Mouse (Mus musculus) heart, adult 2 months (tissue): ENCODE data around the gene Spsb2.

Experiments
- EP300 ChIP-seq: fragments of 200-500 bp; IDR thresholded peaks from 2 replicates; pipeline ENCODE4 v1.6.1; 2011; ENCODE audit warnings: low read depth, low read length, control low read depth; ENCODE audit not compliant: insufficient read depth
- POLR2A ChIP-seq: fragments of 200-500 bp; IDR thresholded peaks from 2 replicates; pipeline ENCODE4 v1.6.1; 2011; ENCODE audit warnings: mild to moderate bottlenecking, low read depth, low read length, control low read depth; ENCODE audit not compliant: insufficient read depth

DNA sequence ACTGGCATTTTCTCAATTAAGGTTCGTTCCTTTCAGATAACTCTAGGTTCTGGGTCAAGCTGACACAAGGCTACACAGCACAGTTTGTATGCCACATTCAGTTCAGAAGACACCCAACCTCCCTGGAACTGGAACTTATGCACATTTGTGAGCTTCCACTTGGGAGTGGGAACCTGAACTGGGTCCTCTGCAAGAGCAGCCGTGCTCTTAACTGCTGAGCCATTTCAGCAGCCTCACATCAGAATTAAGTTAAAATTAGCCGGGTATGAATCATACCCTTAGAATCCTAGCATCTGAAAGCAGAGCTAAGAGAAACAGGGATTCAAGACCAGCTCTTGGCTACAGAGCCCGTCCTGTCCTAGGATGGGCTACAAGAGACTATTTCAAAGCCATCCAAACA is 1.1 kb upstream of the Spsb2 start:
- TF ChIP-seq EP300 (no peak), POLR2A (no peak)
